Mouse (Mus musculus) forebrain, embryonic 11.5 days (tissue): ENCODE data around the gene Tmc2. TPM values are rescaled to one million over a fixed set of nuclear protein-coding genes. Genes with fewer than 3 reads are reported as not detected.
A peak's percentile ranks its signal among the peaks of the same experiment; 100 is the strongest.

Experiments
- ATAC-seq: fragments of 200-750 bp; cut with Nextera tagmentation; replicated peaks from 2 replicates; pipeline ENCODE4 v1.8.0; 2017; ENCODE audit warnings: moderate TSS enrichment; ENCODE audit not compliant: low FRiP score
- DNase-seq: peaks from one replicate; pipeline ENCODE4 v3.0.0-alpha.2; 2017; ENCODE audit warnings: low spot score
- H3K27ac ChIP-seq: fragments of 300-500 bp; sonication (generic); 2 replicates; pipeline ENCODE4 v1.5.1; 2014; ENCODE audit warnings: low read depth, low read length
- H3K27me3 ChIP-seq: fragments of 300-500 bp; sonication (generic); 2 replicates; pipeline ENCODE4 v1.6.1; 2014; ENCODE audit warnings: mild to moderate bottlenecking, low read length, mixed read lengths; ENCODE audit not compliant: control insufficient read depth, insufficient read depth
- H3K36me3 ChIP-seq: fragments of 300-500 bp; sonication (generic); 2 replicates; pipeline ENCODE4 v1.6.1; 2014; ENCODE audit warnings: mild to moderate bottlenecking, low read length, moderate library complexity, mixed read lengths; ENCODE audit not compliant: control insufficient read depth, insufficient read depth
- H3K4me1 ChIP-seq: fragments of 300-500 bp; sonication (generic); replicated peaks from 2 replicates; pipeline ENCODE4 v1.6.1; 2014; ENCODE audit warnings: low read length, mixed read lengths; ENCODE audit not compliant: control insufficient read depth, insufficient read depth
- H3K4me2 ChIP-seq: fragments of 300-500 bp; sonication (generic); 2 replicates; pipeline ENCODE4 v1.6.1; 2014; ENCODE audit warnings: low read depth, mild to moderate bottlenecking, low read length, moderate library complexity, mixed read lengths; ENCODE audit not compliant: severe bottlenecking
- H3K4me3 ChIP-seq: fragments of 300-500 bp; sonication (generic); 2 replicates; pipeline ENCODE4 v1.5.1; 2014; ENCODE audit warnings: low read depth, low read length
- H3K9ac ChIP-seq: fragments of 300-500 bp; sonication (generic); 2 replicates; pipeline ENCODE4 v1.6.1; 2014; ENCODE audit warnings: low read length
- H3K9me3 ChIP-seq: fragments of 300-500 bp; sonication (generic); 2 replicates; pipeline ENCODE4 v1.6.1; 2016; ENCODE audit warnings: low read length, mixed read lengths; ENCODE audit not compliant: control insufficient read depth
- WGBS: fragments of 180-500 bp; shearing (Covaris S2); extraction: QIAGEN DNeasy Blood & Tissue Kit; methylation state at CpG from one replicate; pipeline ENCODE4 v1.1.7; 2014; 5-methylcytosine and 5-hydroxymethylcytosine counted together
- polyA plus RNA-seq: library from polyadenylated mRNA; unstranded; fragments of >200 nt; fragmentation: Nextera tagmentation; extraction: Ambion mirVana; gene quantifications from 2 replicates; pipeline ENCODE4 v1.2.1, GENCODE M21; 2014

Tmc2 gene
- polyA plus RNA-seq, 1 experiment from 2014 or later: 0.05 TPM

DNA sequence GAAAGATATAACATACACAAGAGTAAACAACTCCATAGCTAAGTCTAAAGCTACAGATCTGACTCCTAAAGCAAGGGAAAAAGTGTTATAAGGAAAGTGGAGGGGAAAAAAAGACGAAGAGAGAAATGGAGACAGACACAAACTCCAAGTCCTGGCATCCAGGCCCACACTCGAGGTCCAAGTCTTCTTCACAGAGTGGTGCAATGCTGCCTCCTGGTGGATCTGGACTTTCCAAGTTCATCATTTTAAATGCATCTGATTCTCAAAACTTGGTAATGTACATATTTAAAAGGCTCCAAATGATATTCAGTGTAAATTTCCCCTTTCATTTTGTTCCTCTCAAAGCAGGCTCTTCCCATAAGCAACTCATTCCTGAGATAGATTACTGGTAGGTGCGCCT lies 27.1 kb upstream of the Tmc2 start:
- Histone ChIP-seq H3K27ac (no peak overlapping the region), H3K9ac (no peak overlapping the region), H3K9me3 (no peaks in the 10 kb centered on the region), H3K4me2 (no peak overlapping the region), H3K27me3 (no peaks in the 10 kb centered on the region), H3K4me3 (no peak overlapping the region), H3K36me3 (peaks cover 18% of the 10 kb centered on the region), H3K4me1 (no peaks in the 10 kb centered on the region)
- WGBS: 54% methylated on average over 3 of the region's 3 CpGs
- ATAC-seq (no peak), DNase-seq (peak; percentile 67)

DNA sequence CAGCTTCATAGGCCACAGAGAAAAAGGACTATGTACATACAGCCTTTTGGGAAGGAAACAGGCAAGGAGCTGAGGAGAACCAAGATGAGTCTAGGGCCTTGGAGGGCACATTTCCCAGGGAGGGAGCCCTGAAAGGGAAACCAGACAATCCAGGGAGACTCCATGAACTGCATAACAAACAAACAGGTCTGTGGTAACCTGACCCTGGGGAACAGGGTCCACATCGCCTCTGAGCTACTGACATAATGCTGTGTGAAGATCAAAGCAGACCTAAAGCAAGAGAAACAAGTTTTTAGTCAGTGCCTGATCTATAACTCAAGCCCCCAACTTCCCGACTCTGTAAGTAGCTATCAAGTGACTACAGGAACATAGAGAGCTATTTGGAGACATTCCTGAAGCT lies 23.3 kb upstream of the Tmc2 start:
- Histone ChIP-seq H3K4me2 (no peak overlapping the region), H3K27ac (no peak overlapping the region), H3K36me3 (peaks cover 27% of the 10 kb centered on the region), H3K4me1 (peaks cover 2% of the 10 kb centered on the region; the same call in 1 of the 2 replicates), H3K27me3 (no peaks in the 10 kb centered on the region), H3K9me3 (no peaks in the 10 kb centered on the region), H3K4me3 (no peak overlapping the region), H3K9ac (no peak overlapping the region)
- no peak for ATAC-seq
- DNase-seq: no peak
- WGBS: 83% methylated on average over 2 of the region's 2 CpGs

DNA sequence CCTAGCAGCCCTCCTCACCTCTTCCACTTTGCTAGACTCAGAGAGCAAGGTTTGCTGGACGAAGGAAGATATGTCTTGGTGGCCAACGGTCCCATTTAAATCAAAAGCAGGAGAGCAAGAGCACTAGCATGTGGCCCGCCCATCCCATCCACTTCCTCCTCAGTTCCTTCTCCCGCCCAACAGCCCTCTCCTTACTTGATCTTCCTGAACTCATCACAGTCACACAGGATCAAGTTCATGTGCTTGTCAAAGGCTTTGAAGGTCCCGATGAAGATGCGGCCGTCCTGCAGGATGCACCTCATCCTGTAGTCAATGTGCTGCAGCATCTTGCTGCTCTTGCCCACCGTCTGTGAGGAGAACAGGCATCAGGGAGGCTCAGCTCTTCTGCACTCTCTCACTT lies 18.2 kb upstream of the Tmc2 start:
- H3K9me3 ChIP-seq: no peaks in the 10 kb centered on the region
- DNase-seq (no peak), ATAC-seq (no peak)
- H3K4me2 ChIP-seq: 0 out of 2 replicates have a peak overlapping the region, but pooled peaks have one; percentile 82
- peaks cover 6% of the 10 kb centered on the region; the same call in 1 of the 2 replicates for H3K4me1 ChIP-seq
- peak overlapping the region; percentile 32; the same call in 1 of the 2 replicates for H3K9ac ChIP-seq
- no peak overlapping the region for H3K4me3 ChIP-seq
- WGBS: 82% methylated on average over 8 of the region's 8 CpGs
- no peaks in the 10 kb centered on the region for H3K27me3 ChIP-seq
- peaks cover 21% of the 10 kb centered on the region for H3K36me3 ChIP-seq
- H3K27ac ChIP-seq: no peak overlapping the region

DNA sequence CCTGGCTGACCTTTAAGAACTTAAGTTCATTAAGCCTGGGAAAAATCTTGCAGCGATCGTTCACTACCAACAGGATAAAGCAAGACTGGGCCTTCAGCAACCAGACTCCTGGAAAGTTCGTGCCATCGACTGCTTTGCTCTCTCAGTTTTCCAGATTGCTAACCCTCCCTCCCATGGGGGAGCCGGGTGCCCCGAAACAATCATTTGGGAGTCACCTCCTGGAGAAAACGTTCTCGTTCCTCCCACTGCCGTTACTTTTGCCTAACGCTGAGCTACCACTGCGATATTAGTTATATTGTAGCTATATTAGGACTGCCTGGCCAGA lies 16.7 kb upstream of the Tmc2 start:
- Histone ChIP-seq H3K9ac (peak overlapping the region; percentile 100), H3K36me3 (peaks cover 8% of the 10 kb centered on the region; the same call in 1 of the 2 replicates), H3K4me1 (peaks cover 6% of the 10 kb centered on the region; the same call in 1 of the 2 replicates), H3K27ac (peak overlapping the region; percentile 92; the same call in 1 of the 2 replicates), H3K4me2 (peak overlapping the region; percentile 82), H3K27me3 (no peaks in the 10 kb centered on the region), H3K9me3 (no peaks in the 10 kb centered on the region; the same call in 1 of the 2 replicates), H3K4me3 (peak overlapping the region; percentile 98)
- WGBS: under 1% methylated on average over 11 of the region's 11 CpGs
- no peak for DNase-seq
- 0 out of 2 replicates have a peak, but pooled peaks have one; percentile 6 for ATAC-seq

DNA sequence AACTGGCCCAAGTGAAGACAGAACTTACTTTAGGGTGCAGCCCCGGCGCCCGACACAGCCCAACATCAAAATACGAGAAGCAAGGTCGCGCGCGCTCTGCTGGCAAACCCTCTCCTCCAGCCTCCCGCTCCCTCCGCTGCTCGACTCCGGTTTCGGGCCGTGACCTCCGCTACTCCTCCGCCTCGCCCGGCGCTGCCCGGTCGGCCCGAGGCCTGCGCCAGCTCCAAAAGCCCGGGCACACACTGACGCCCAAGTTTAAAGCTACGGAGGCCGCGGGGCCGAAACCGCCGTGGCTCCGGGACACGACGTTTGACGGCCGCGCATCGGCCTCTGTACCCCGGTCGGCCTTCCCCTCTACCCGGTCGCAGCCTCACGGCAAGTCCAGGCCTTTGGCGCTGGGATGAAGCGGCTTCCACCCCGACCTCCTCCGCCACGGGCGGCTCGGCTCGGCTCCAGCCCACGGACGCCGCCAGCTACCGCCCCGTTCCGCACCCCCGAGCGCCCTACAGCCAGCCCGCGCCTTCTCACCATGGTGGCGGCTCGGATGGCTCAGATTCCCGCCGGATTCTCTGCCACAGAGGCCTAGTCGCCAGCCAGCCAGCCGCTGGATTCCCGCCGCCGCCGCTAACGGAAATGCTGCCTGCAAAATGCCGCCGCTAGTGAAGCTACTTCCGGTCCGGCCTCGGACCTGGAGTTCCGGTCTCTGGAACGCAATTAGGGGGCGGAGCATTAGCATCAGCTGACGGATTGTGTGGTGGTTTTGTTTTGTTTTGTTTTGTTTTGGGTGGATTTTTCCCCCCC lies 16.1 kb upstream of the Tmc2 start, which contains the start of gene Snrpb:
Gene Snrpb (minus strand): TSS at position 698 of the 801 bp plus-strand sequence.
- Histone ChIP-seq H3K36me3 (peaks cover 5% of the 10 kb centered on the region; the same call in 1 of the 2 replicates), H3K9me3 (no peaks in the 10 kb centered on the region; the same call in 1 of the 2 replicates), H3K27me3 (no peaks in the 10 kb centered on the region), H3K4me3 (peak within 1 kb of the TSS; percentile 98), H3K4me1 (peaks cover 6% of the 10 kb centered on the region; the same call in 1 of the 2 replicates), H3K27ac (peak within 1 kb of the TSS; percentile 92), H3K9ac (peak within 1 kb of the TSS; percentile 100), H3K4me2 (peak within 1 kb of the TSS; percentile 82)
- WGBS: under 1% methylated on average over 81 of the region's 81 CpGs
- peak; percentile 93 for DNase-seq
- ATAC-seq: peak; percentile 89

DNA sequence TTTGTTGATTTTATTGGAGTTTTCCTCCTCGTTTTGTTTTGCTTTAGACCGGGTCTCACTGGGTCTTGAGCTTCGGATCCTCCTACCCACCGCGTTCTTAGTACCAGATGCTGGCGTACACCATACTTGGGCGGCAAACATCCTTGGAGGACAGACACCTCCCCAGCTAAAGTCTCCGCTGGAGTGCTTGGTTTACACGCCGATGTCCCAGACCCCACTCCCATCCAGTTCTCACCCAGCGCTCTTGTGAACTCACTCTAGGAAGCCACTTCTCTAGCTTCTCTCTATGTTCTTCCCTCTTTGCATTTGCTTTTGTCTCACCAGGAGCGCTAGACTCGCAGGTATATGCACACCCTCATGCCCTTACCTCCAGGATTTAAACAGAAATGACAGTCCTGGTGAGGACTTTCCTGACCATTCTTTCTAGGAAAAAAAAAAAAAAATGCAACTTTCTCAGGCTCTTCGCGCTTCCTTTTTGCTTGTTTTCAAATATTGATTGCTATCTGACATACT lies 15.4 kb upstream of the Tmc2 start:
- Histone ChIP-seq H3K4me3 (peak overlapping the region; percentile 98), H3K4me2 (peak overlapping the region; percentile 82), H3K4me1 (peaks cover 6% of the 10 kb centered on the region; the same call in 1 of the 2 replicates), H3K36me3 (peaks cover 5% of the 10 kb centered on the region; the same call in 1 of the 2 replicates), H3K27me3 (no peaks in the 10 kb centered on the region), H3K9me3 (no peaks in the 10 kb centered on the region; the same call in 1 of the 2 replicates), H3K9ac (peak overlapping the region; percentile 100), H3K27ac (peak overlapping the region; percentile 92)
- DNase-seq (peak; percentile 62), ATAC-seq (peak; percentile 78)
- WGBS: 1% methylated on average over 15 of the region's 15 CpGs

DNA sequence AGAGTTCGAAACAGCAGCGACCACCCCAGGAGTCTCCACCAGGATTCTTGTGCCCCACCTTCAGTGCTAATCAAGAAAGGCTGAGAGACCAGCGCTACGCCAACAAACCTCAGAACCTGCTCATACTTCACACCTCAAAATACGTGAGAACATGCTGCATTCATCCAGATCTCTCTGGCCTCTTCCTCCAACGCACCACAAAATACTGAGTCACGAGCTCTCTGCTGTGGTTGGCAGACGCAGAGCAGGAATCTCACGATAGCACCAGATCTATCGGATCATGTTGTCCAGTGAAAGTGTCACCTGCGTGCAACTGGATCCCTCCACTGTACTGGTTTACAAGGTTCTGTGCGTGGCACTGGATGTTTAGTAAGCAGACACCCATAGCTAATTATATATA lies 6.6 kb upstream of the Tmc2 start:
- Histone ChIP-seq H3K27me3 (no peaks in the 10 kb centered on the region), H3K9me3 (no peaks in the 10 kb centered on the region), H3K4me2 (no peak overlapping the region), H3K4me1 (no peaks in the 10 kb centered on the region), H3K36me3 (no peaks in the 10 kb centered on the region), H3K4me3 (no peak overlapping the region), H3K9ac (no peak overlapping the region), H3K27ac (no peak overlapping the region)
- DNase-seq: no peak
- WGBS: 90% methylated on average over 12 of the region's 12 CpGs
- no peak for ATAC-seq

DNA sequence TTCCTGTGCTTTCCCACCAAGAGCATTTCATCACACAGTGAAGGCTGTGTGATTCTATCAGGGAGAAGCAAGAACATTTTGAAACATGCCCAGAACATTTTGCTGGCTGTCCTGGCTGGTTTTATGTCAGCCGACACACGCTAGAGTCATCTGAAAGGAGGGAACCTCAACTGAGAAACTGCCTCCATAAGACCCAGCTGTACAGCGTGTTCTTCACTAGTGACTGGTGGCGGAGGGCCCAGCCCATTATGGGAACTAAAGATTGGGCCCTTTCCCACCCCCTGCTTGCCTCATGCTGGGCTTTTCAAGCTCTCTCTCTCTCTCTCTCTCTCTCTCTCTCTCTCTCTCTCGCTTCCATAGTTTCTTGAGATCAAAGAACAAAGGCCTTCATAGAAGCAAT lies 6.0 kb downstream of the Tmc2 start:
- H3K36me3 ChIP-seq: no peaks in the 10 kb centered on the region
- no peak overlapping the region for H3K4me3 ChIP-seq
- no peak overlapping the region for H3K9ac ChIP-seq
- 55% methylated on average over 5 of the region's 5 CpGs for WGBS
- H3K27me3 ChIP-seq: no peaks in the 10 kb centered on the region
- H3K9me3 ChIP-seq: no peaks in the 10 kb centered on the region
- H3K4me2 ChIP-seq: no peak overlapping the region
- no peak overlapping the region for H3K27ac ChIP-seq
- no peaks in the 10 kb centered on the region for H3K4me1 ChIP-seq
- ATAC-seq (no peak), DNase-seq (no peak)
